Mouse (Mus musculus) heart, adult 9 months (tissue): ENCODE data around the gene Dnajc12.
"Not testable (repeated sequence)": the region's sequence is repeated elsewhere in the genome, so short reads cannot be mapped to it uniquely, and the experiment has no call there.

Experiments used
- DNase-seq, 2 experiments: peaks; one replicate each; pipeline ENCODE4 v3.0.0; 2022; ENCODE audit warnings: low spot score in 2 of 2

The Dnajc12 gene

DNA sequence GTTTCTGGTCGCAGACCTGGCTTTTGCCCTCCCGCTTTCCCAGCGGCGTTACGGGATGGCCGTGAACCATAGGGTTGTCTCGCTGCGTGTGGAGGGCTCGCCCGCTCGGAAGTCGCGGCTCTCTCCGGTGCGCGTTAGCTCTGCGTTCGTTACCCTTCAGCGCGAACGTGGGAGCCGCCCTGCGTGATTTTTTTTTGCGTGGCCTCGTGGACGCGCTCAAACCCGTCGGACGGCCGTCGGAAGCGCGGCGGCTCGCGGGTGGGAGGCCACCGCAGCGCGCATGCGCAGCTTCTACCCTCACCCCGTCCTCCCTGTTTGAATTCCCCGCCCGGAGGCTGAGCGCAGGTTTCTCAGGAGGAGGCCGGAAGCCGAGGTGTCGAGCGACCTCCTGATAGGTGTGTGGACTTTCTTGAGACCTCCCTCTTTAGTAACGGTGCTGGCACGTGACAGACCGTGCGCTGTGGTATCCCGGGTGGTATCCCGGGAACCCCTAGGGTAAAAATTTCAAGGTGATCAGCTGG is 47.6 kb downstream of the Dnajc12 start, which contains the start of gene Ctnna3:
Ctnna3 (plus strand) TSS at position 314 of the 521 bp plus-strand sequence.
- peak; percentile 85 to 88 for DNase-seq

DNA sequence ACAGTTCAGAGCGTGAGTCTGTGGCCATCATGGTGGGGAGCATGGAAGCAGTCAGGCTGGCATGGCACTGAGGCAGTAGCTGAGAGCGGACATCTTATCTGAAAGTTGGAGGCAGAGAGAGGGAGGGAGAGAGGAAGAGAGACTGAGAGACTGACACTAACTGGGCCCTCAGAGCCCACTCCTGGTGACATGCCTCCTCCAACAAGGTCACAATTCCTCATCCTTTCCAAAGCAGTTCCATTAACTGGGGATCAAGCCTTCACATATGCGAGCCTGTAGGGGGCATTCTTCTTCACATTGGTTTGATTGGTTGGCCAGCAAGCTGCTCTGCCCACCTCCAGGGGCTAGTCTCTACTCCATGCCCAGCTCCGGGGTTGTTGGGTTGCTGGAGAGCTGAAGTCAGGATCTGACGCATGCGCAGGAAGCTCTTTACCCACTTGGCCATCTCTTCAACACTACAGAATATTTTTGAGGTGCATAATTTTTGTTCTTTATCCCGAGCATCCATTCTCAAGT is 49.0 kb downstream of the Dnajc12 start:
- no peak for DNase-seq

DNA sequence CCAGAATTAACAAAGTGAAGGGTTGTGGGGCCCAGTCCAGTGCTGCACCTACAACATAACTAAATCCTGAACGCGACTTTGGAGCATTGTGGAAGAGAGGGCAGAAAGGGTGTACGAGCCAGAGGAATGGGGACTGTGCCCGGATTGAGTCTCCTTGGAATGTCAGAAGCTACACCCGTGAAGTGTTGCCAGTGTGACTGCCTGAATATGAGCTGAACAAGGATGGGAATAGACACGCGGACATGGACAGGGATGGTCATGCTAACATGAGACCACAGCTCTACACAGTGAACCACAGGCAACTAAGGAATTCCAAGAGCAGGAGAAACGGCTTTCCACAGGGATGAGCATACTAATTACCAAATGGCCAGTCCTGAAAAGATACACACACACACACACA is 49.9 kb downstream of the Dnajc12 start:
- no peak for DNase-seq

DNA sequence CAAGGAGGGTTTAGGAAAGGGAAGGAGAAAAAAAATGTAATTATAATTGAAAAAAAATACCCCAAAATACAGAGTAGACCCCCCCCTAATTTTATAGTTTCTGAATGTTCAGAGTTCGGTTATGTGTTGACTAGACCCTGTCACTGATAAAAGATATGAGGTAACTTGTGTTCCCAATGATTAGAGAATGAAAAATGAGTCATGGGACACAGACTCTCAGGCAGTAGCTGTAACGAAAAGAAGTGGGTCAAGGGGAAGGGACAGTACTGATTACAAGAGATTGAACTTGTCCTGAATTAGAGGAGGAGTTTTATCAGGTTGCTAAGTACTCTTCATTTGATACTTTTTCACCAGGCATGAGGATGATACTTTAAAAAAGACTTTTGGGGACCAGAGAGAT is 50.6 kb downstream of the Dnajc12 start:
- DNase-seq, result no peak

DNA sequence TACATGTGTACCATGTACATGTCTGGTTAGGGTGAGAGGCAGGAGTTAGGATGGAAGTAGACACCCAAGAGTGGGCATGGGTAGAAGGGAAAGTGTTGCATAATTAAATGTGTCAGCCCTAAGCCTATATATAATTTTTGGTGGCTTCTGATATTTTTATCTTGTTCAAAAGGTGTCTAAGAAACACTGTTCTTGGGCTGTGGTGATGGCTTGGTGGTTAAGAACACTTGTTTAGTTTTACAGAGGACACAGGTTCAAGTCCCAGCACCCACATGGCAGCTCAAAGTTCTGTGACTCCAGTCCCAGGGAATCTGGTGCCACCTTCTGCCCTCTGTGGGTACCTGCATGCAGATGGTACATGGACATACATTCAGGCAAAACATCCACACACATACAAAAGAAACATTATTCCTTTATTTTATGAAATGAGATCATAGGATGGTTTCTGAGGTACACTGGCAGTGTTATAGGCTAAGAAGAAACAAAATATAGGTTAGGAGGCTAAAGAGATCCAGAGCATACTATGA is 56.6 kb downstream of the Dnajc12 start:
- DNase-seq, result no peak

DNA sequence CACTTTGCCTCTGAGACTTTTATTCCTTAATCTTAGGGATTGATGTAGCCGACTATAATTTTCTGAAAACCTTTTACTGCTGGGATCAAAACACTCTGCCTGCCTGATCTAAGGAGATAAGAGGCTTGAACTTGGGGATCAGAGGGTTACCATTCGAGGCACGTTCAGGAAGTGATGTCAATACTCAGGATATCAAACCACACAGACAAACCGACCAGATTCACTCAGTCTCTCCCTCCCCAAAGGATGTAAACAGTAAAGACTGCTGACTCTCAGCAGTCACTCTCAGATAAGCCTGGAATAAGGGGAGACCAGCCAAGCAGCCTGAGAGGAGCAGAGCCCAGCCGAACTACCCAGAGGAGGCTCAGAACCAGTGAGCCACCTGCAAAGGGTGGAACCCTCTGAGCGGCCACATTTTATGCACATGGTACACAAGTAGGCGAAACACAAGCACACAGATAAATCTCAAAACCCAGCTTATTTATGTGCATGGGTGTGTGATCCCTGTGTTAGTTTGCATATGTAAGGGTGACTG is 57.5 kb downstream of the Dnajc12 start:
- DNase-seq, result no peak

DNA sequence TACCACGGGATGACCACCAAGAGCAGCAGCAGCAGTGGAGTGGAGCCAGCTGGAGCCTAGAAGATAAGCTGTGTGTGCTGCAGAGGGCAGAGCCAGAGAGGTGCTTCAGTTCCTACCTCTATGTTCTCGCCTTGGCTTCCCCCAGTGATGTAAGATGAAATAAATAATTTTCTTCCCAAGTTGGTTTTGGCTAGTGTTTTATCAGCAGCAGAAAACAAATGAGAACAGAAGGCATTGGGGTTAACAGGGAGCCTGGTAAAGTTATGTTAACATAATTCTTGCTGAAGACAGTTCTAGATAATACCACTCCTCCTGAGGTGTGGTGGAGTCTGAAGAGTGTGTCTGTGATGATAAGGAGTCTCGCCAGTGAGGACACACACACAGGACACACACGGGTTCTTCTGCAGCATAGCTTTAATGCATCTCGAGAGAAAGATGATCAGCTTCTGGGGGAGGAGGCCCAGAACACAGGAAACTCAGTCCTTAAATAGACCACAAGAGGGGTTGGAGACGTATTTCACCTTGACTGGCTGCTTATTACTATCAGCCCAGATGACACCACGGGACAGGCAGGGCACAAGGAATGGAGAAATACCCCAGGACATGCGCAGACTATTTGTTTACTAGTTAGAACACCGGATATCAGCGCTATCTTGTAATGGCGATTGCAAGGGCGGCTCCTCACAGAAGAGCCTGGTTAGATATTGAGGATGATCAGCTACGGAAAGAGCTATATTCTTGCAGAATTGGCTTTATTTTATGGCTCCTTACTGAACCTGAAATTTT is 62.6 kb downstream of the Dnajc12 start:
- DNase-seq, result not testable (repeated sequence)

- DNase-seq, result no peak
Measured at GRCm38 (mm10) chr10:63453926-63454325, 71.7 kb downstream of the Dnajc12 start.

DNA sequence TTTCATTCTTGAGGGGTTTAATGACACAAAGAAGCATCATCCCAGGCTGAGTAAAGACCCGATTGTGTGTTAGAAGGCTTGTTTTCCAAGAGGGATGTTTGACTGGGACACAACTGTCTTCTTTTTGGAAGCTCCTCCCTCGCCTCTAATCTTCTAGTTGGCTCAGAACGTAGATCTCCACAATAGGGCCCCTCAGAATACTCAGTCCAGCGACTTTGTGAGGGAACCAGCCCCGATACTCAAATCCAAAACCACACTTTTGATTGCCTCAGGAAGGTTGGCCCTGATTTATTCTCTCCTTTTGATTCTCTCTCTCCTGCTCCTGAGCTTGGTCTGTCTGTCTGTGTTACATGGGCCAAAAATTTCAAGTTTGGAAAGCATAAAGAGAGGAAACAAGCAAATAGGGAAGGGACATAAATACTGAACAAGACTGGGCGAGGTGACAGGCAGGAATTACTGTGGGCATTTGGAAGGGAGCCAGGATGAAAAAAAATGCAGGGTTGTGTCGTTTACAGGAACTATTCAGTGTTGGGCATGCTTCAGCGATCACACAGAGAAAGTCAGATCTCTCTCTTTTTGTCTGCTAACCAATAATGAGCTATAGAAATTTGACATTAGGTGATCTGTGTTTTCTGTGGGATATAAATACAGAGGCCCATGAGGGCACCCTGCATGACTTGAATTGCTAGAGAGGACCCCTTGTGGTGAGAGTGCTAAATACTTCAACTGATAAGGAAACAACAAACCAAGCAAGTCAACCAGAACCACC is 73.1 kb downstream of the Dnajc12 start:
- DNase-seq, result no peak

GRCm38 (mm10) chr10:63457292-63458128 is 75.3 kb downstream of the Dnajc12 start:
- DNase-seq, result peak; percentile 47 to 50
